Mouse (Mus musculus): Measurements from ENCODE around the gene Tspo2. TPM values are rescaled to one million over a fixed set of nuclear protein-coding genes. Genes with fewer than 3 reads are reported as not detected.

Tspo2 gene
- polyA plus RNA-seq, 1 experiment from 2014 or later: 2.0 TPM

GRCm38 (mm10) chr17:48425823-48426612, 25.3 kb downstream of the Tspo2 start:
- Histone ChIP-seq H3K27me3 (ENCODE audit: insufficient read depth, low read length) (no peaks in the 10 kb centered on the region), H3K9me3 (ENCODE audit: low read length) (no peaks in the 10 kb centered on the region), H3K9ac (replicated peaks; ENCODE audit: low read length) (no peak overlapping the region), H3K36me3 (ENCODE audit: insufficient read depth, low read length) (no peaks in the 10 kb centered on the region), H3K4me2 (replicated peaks; ENCODE audit: low read depth, low read length) (no peak overlapping the region), H3K4me3 (ENCODE audit: low read length) (no peak overlapping the region), H3K27ac (ENCODE audit: low read length) (no peak overlapping the region), H3K4me1 (ENCODE audit: insufficient read depth, low read length) (peaks cover 44% of the 10 kb centered on the region)
- ATAC-seq (ENCODE audit: low FRiP score, low TSS enrichment): no peak
- 37% methylated on average over 9 of the region's 9 CpGs for WGBS

- Histone ChIP-seq H3K4me1 (ENCODE audit: insufficient read depth, low read length) (peaks cover 35% of the 10 kb centered on the region), H3K27me3 (ENCODE audit: insufficient read depth, low read length) (no peaks in the 10 kb centered on the region), H3K9ac (replicated peaks; ENCODE audit: low read length) (no peak overlapping the region), H3K36me3 (ENCODE audit: insufficient read depth, low read length) (no peaks in the 10 kb centered on the region), H3K4me2 (replicated peaks; ENCODE audit: low read depth, low read length) (no peak overlapping the region), H3K27ac (ENCODE audit: low read length) (no peak overlapping the region), H3K9me3 (ENCODE audit: low read length) (no peaks in the 10 kb centered on the region), H3K4me3 (ENCODE audit: low read length) (no peak overlapping the region)
- WGBS: 81% methylated on average over 9 of the region's 9 CpGs
- no peak for ATAC-seq (ENCODE audit: low FRiP score, low TSS enrichment)
Measured at GRCm38 (mm10) chr17:48424237-48424636, 27.1 kb downstream of the Tspo2 start.

GRCm38 (mm10) chr17:48419571-48419970, 31.8 kb downstream of the Tspo2 start:
- Histone ChIP-seq H3K4me3 (ENCODE audit: low read length) (no peak overlapping the region), H3K4me1 (ENCODE audit: insufficient read depth, low read length) (peaks cover 16% of the 10 kb centered on the region), H3K4me2 (replicated peaks; ENCODE audit: low read depth, low read length) (no peak overlapping the region), H3K9me3 (ENCODE audit: low read length) (no peaks in the 10 kb centered on the region), H3K9ac (replicated peaks; ENCODE audit: low read length) (no peak overlapping the region), H3K27me3 (ENCODE audit: insufficient read depth, low read length) (no peaks in the 10 kb centered on the region), H3K36me3 (ENCODE audit: insufficient read depth, low read length) (peaks cover 15% of the 10 kb centered on the region), H3K27ac (ENCODE audit: low read length) (no peak overlapping the region)
- ATAC-seq (ENCODE audit: low FRiP score, low TSS enrichment): no peak
- WGBS: 57% methylated on average over 2 of the region's 2 CpGs

- H3K4me2 ChIP-seq (replicated peaks; ENCODE audit: low read depth, low read length): peak overlapping the region; percentile 36; the same call in 1 of the 2 replicates
- no peaks in the 10 kb centered on the region for H3K27me3 ChIP-seq (ENCODE audit: insufficient read depth, low read length)
- H3K4me3 ChIP-seq (ENCODE audit: low read length): no peak overlapping the region
- no peak for ATAC-seq (ENCODE audit: low FRiP score, low TSS enrichment)
- H3K4me1 ChIP-seq (ENCODE audit: insufficient read depth, low read length): peaks cover 16% of the 10 kb centered on the region
- peak overlapping the region; percentile 60 for H3K27ac ChIP-seq (ENCODE audit: low read length)
- no peaks in the 10 kb centered on the region for H3K9me3 ChIP-seq (ENCODE audit: low read length)
- H3K36me3 ChIP-seq (ENCODE audit: insufficient read depth, low read length): peaks cover 21% of the 10 kb centered on the region
- H3K9ac ChIP-seq (replicated peaks; ENCODE audit: low read length): peak overlapping the region; percentile 29; the same call in 1 of the 2 replicates
- 72% methylated on average over 1 of the region's 1 CpGs for WGBS
Measured at GRCm38 (mm10) chr17:48418781-48419180, 32.5 kb downstream of the Tspo2 start.

- Histone ChIP-seq H3K4me2 (replicated peaks; ENCODE audit: low read depth, low read length) (peak overlapping the region; percentile 36), H3K9ac (replicated peaks; ENCODE audit: low read length) (peak overlapping the region; percentile 35; the same call in 1 of the 2 replicates), H3K27ac (ENCODE audit: low read length) (peak overlapping the region; percentile 60), H3K9me3 (ENCODE audit: low read length) (no peaks in the 10 kb centered on the region), H3K36me3 (ENCODE audit: insufficient read depth, low read length) (peaks cover 25% of the 10 kb centered on the region), H3K27me3 (ENCODE audit: insufficient read depth, low read length) (no peaks in the 10 kb centered on the region), H3K4me1 (ENCODE audit: insufficient read depth, low read length) (peaks cover 16% of the 10 kb centered on the region), H3K4me3 (ENCODE audit: low read length) (peak overlapping the region; percentile 6; the same call in 1 of the 2 replicates)
- WGBS: 30% methylated on average over 7 of the region's 7 CpGs
- ATAC-seq (ENCODE audit: low FRiP score, low TSS enrichment): peak; percentile 43
Measured at GRCm38 (mm10) chr17:48418174-48418573, 33.1 kb downstream of the Tspo2 start.

- peaks cover 28% of the 10 kb centered on the region for H3K36me3 ChIP-seq (ENCODE audit: insufficient read depth, low read length)
- H3K27me3 ChIP-seq (ENCODE audit: insufficient read depth, low read length): no peaks in the 10 kb centered on the region
- H3K9me3 ChIP-seq (ENCODE audit: low read length): no peaks in the 10 kb centered on the region
- no peak for ATAC-seq (ENCODE audit: low FRiP score, low TSS enrichment)
- no peak overlapping the region for H3K4me2 ChIP-seq (replicated peaks; ENCODE audit: low read depth, low read length)
- H3K9ac ChIP-seq (replicated peaks; ENCODE audit: low read length): no peak overlapping the region
- WGBS: 80% methylated on average over 6 of the region's 6 CpGs
- H3K27ac ChIP-seq (ENCODE audit: low read length): peak overlapping the region; percentile 60
- H3K4me1 ChIP-seq (ENCODE audit: insufficient read depth, low read length): peaks cover 16% of the 10 kb centered on the region
- H3K4me3 ChIP-seq (ENCODE audit: low read length): no peak overlapping the region
Measured at GRCm38 (mm10) chr17:48417521-48417920, 33.8 kb downstream of the Tspo2 start.

DNA sequence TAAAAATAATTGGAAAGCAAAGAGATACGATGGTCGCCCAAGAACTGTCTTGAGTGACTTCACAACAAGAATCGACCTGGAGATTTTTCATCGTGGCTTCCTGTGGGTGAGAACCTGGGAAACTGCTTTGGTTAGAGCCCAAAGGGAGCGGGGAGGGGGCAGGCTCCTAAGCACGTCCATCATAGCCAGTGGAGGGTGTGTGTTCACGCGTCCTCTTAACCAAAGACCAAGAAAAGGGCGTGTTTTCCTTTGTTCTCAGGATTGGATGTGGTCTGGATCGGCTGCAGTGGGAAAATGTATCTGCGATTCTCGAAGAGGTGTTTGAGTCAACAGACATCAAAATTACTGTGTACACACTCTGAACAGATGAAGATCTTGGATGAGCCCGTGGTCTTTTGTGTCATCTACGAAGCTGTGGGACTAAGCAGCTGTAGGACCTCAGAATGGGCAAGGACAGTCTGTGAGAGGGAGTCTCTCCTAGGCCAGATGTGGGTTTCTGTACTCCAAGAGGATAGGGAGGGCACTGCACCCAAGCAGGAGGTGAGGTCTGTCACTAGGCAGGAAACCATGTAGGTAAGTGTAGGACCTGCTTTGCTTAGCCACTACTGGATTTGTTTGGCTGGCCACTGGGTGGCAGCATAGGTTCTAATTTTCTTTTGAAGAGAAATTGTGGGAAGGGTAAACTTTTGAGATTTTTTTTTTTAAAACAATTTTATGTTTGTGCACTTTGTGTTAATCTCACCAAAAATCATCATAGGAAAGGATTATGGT, 34.7 kb downstream of the Tspo2 start:
- Histone ChIP-seq H3K27ac (ENCODE audit: low read length) (peak overlapping the region; percentile 61), H3K4me3 (ENCODE audit: low read length) (no peak overlapping the region), H3K9me3 (ENCODE audit: low read length) (no peaks in the 10 kb centered on the region), H3K4me1 (ENCODE audit: insufficient read depth, low read length) (peaks cover 23% of the 10 kb centered on the region), H3K4me2 (replicated peaks; ENCODE audit: low read depth, low read length) (no peak overlapping the region), H3K27me3 (ENCODE audit: insufficient read depth, low read length) (no peaks in the 10 kb centered on the region), H3K9ac (replicated peaks; ENCODE audit: low read length) (no peak overlapping the region), H3K36me3 (ENCODE audit: insufficient read depth, low read length) (peaks cover 32% of the 10 kb centered on the region)
- ATAC-seq (ENCODE audit: low FRiP score, low TSS enrichment): peak; percentile 89
- WGBS: 84% methylated on average over 14 of the region's 14 CpGs

- no peak overlapping the region for H3K4me2 ChIP-seq (replicated peaks; ENCODE audit: low read depth, low read length)
Measured at GRCm38 (mm10) chr17:48416011-48416410, 35.3 kb downstream of the Tspo2 start.

DNA sequence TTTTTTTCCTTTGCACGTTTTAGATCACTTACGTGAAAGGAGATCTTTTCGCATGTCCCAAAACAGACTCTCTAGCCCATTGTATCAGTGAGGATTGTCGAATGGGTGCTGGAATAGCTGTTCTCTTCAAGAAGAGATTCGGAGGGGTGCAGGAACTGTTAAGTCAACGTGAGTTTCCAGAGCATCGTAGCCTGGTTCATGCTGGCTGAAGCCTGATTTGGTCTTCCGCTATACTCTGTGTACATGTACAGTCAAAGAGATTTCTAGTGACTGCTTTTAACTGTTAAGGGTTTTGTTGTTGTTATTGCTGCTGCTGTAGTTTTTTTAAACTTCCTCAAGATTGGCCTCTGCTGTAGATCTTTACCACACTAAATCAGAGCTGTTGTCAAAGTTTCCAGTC, 40.1 kb downstream of the Tspo2 start:
- H3K36me3 ChIP-seq (ENCODE audit: insufficient read depth, low read length): peaks cover 32% of the 10 kb centered on the region
- H3K9me3 ChIP-seq (ENCODE audit: low read length): no peaks in the 10 kb centered on the region
- no peaks in the 10 kb centered on the region for H3K27me3 ChIP-seq (ENCODE audit: insufficient read depth, low read length)
- H3K27ac ChIP-seq (ENCODE audit: low read length): peak overlapping the region; percentile 100
- H3K4me3 ChIP-seq (ENCODE audit: low read length): peak overlapping the region; percentile 94
- 33% methylated on average over 8 of the region's 8 CpGs for WGBS
- H3K4me1 ChIP-seq (ENCODE audit: insufficient read depth, low read length): peaks cover 25% of the 10 kb centered on the region
- ATAC-seq (ENCODE audit: low FRiP score, low TSS enrichment): no peak
- peak overlapping the region; percentile 92 for H3K9ac ChIP-seq (replicated peaks; ENCODE audit: low read length)
- H3K4me2 ChIP-seq (replicated peaks; ENCODE audit: low read depth, low read length): peak overlapping the region; percentile 73

More at GRCm38 (mm10) chr17:48416011-48416410, 35.3 kb downstream of the Tspo2 start:
- 69% methylated on average over 7 of the region's 7 CpGs for WGBS
- Histone ChIP-seq H3K9me3 (ENCODE audit: low read length) (no peaks in the 10 kb centered on the region), H3K27me3 (ENCODE audit: insufficient read depth, low read length) (no peaks in the 10 kb centered on the region), H3K4me3 (ENCODE audit: low read length) (no peak overlapping the region), H3K27ac (ENCODE audit: low read length) (peak overlapping the region; percentile 61; the same call in 1 of the 2 replicates), H3K4me1 (ENCODE audit: insufficient read depth, low read length) (peaks cover 29% of the 10 kb centered on the region), H3K36me3 (ENCODE audit: insufficient read depth, low read length) (peaks cover 32% of the 10 kb centered on the region), H3K9ac (replicated peaks; ENCODE audit: low read length) (no peak overlapping the region)
- ATAC-seq (ENCODE audit: low FRiP score, low TSS enrichment): no peak

Data from kidney, embryonic 16.5 days (tissue).